21 mouse cellular contexts compared by ENCODE assay signal in the genomic region with DNA sequence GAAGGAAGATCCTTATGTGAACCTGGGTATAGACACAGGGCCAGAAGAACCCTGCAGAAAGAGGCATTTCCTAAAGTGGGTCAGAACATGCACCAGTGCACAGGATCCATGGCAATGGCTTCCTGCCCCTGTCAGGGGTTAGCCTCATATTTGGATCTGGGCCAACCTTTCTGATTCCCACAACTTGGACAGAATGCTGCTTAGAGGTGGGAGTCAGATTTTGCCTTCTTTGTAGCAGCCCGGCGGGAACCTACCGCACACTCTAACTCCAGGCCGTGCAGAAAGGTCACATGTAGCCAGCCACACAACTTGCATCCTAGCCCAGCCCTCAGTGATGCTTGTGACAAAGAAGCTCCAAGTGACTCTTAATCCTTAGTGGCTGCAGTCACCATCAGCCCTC. TPM values are rescaled to one million over a fixed set of nuclear protein-coding genes. Genes with fewer than 3 reads are reported as not detected.
A peak's percentile ranks its signal among the peaks of the same experiment; 100 is the strongest.
DNase-seq lines count a peak whose midpoint lies in the region; ATAC-seq lines count a peak whose summit lies in the region.
"Had no signal": no experiment of that assay in that cellular context is flagged by ENCODE, and none has a peak within 500 bp of the region (broad histone marks: within the 10 kb centered on the region; RNA-seq: fewer than 3 reads in every experiment).

No protein-coding gene starts in this region.

- no peak for ATAC-seq in forebrain, embryonic 11.5 days (replicated peaks; ENCODE audit: low FRiP score)
- ATAC-seq in forebrain, embryonic 15.5 days (replicated peaks), result no peak
- 0 out of 2 replicates have a peak, but pooled peaks have one; percentile 31 for ATAC-seq in kidney, embryonic 16.5 days (ENCODE audit: low FRiP score, low TSS enrichment)
- ATAC-seq: CD4-positive, CD25-positive, alpha-beta regulatory T cell, adult 4 months; hindbrain, embryonic 16.5 days; liver, postnatal 0 days had no signal

- no peak overlapping the region for H3K4me3 ChIP-seq in forebrain, embryonic 11.5 days (ENCODE audit: low read depth, low read length)
- H3K4me3 ChIP-seq in forebrain, embryonic 15.5 days, result no peak overlapping the region
- no peak overlapping the region for H3K4me3 ChIP-seq in kidney, embryonic 16.5 days (ENCODE audit: low read length)
- H3K4me3 ChIP-seq: embryonic facial prominence, embryonic 12.5 days; erythroblast, embryonic 14.5 days; heart, embryonic 15.5 days; limb, embryonic 12.5 days; neural tube, embryonic 15.5 days had no signal

- peak; percentile 47 for DNase-seq in forebrain, embryonic 11.5 days (ENCODE audit: low spot score)
- no peak for DNase-seq in kidney, adult 9 months
- DNase-seq in retina, postnatal 1 day, result peak; percentile 54
- no peak for DNase-seq in retina, embryonic 14.5 days (ENCODE audit: low spot score)
- no peak for DNase-seq in gastrocnemius, adult 8-10 months (ENCODE audit: low spot score in 2 of 2)
- DNase-seq: adrenal gland, postnatal 36 days; cerebellum, adult 11 months; kidney, adult 11 months; liver, postnatal 0 days; spleen, adult 18-20 months had no signal

- H3K4me1 ChIP-seq in forebrain, embryonic 11.5 days (replicated peaks; ENCODE audit: control insufficient read depth, insufficient read depth, low read length), result peaks cover 34% of the 10 kb centered on the region
- peaks cover 43% of the 10 kb centered on the region for H3K4me1 ChIP-seq in forebrain, embryonic 15.5 days
- peaks cover 11% of the 10 kb centered on the region for H3K4me1 ChIP-seq in kidney, embryonic 16.5 days (ENCODE audit: insufficient read depth, low read length)

- no peak overlapping the region for H3K27ac ChIP-seq in forebrain, embryonic 11.5 days (ENCODE audit: low read depth, low read length)
- H3K27ac ChIP-seq in forebrain, embryonic 15.5 days (replicated peaks), result no peak overlapping the region
- no peak overlapping the region for H3K27ac ChIP-seq in kidney, embryonic 16.5 days (ENCODE audit: low read length)
- H3K27ac ChIP-seq: embryonic facial prominence, embryonic 12.5 days; heart, embryonic 15.5 days; limb, embryonic 12.5 days; neural tube, embryonic 15.5 days had no signal

- 34% methylated on average over 4 of the region's 4 CpGs for WGBS in forebrain, embryonic 11.5 days
- 52% methylated on average over 4 of the region's 4 CpGs for WGBS in forebrain, embryonic 15.5 days
- WGBS in kidney, embryonic 16.5 days, result 40% methylated on average over 4 of the region's 4 CpGs

- H3K9ac ChIP-seq in forebrain, embryonic 11.5 days (ENCODE audit: low read length), result no peak overlapping the region
- H3K9ac ChIP-seq in forebrain, embryonic 15.5 days (replicated peaks), result no peak overlapping the region
- H3K9ac ChIP-seq in kidney, embryonic 16.5 days (replicated peaks; ENCODE audit: low read length), result no peak overlapping the region
- H3K9ac ChIP-seq: embryonic facial prominence, embryonic 12.5 days; heart, embryonic 15.5 days; limb, embryonic 12.5 days; liver, postnatal 0 days; neural tube, embryonic 15.5 days had no signal

- H3K36me3 ChIP-seq in forebrain, embryonic 11.5 days (ENCODE audit: control insufficient read depth, insufficient read depth, low read length), result no peaks in the 10 kb centered on the region
- H3K36me3 ChIP-seq in forebrain, embryonic 15.5 days, result no peaks in the 10 kb centered on the region
- H3K36me3 ChIP-seq in kidney, embryonic 16.5 days (ENCODE audit: insufficient read depth, low read length), result no peaks in the 10 kb centered on the region
- H3K36me3 ChIP-seq: embryonic facial prominence, embryonic 12.5 days; heart, embryonic 15.5 days; limb, embryonic 12.5 days; neural tube, embryonic 15.5 days had no signal

- no peak overlapping the region for H3K4me2 ChIP-seq in forebrain, embryonic 11.5 days (ENCODE audit: low read depth, low read length, severe bottlenecking)
- H3K4me2 ChIP-seq in forebrain, embryonic 15.5 days (replicated peaks), result no peak overlapping the region
- no peak overlapping the region for H3K4me2 ChIP-seq in kidney, embryonic 16.5 days (replicated peaks; ENCODE audit: low read depth, low read length)
- H3K4me2 ChIP-seq: embryonic facial prominence, embryonic 12.5 days; heart, embryonic 15.5 days; limb, embryonic 12.5 days; liver, embryonic 11.5 days; neural tube, embryonic 15.5 days had no signal

- H3K9me3 ChIP-seq in forebrain, embryonic 11.5 days (ENCODE audit: control insufficient read depth, low read length), result no peaks in the 10 kb centered on the region
- H3K9me3 ChIP-seq in forebrain, embryonic 15.5 days, result no peaks in the 10 kb centered on the region
- H3K9me3 ChIP-seq in kidney, embryonic 16.5 days (ENCODE audit: low read length), result no peaks in the 10 kb centered on the region
- H3K9me3 ChIP-seq: embryonic facial prominence, embryonic 12.5 days; heart, embryonic 15.5 days; limb, embryonic 12.5 days; neural tube, embryonic 15.5 days had no signal

- H3K27me3 ChIP-seq in forebrain, embryonic 11.5 days (ENCODE audit: control insufficient read depth, insufficient read depth, low read length), result peaks cover 2% of the 10 kb centered on the region
- H3K27me3 ChIP-seq in forebrain, embryonic 15.5 days, result no peaks in the 10 kb centered on the region; the same call in 1 of the 2 replicates
- H3K27me3 ChIP-seq in kidney, embryonic 16.5 days (ENCODE audit: insufficient read depth, low read length), result no peaks in the 10 kb centered on the region
- H3K27me3 ChIP-seq: embryonic facial prominence, embryonic 12.5 days; Patski had no signal

RNA-seq across cellular contexts. Expression of gene Tpra1, which starts 32.1 kb away (rescaled TPM):
- polyA plus RNA-seq in forebrain, embryonic 11.5 days (2014; fragmentation: Nextera tagmentation; extraction: Ambion mirVana), result 39.4 and 40.7 TPM in 2 replicates
- 61.5 and 64.1 TPM in 2 replicates for polyA plus RNA-seq in forebrain, embryonic 15.5 days (2015; fragmentation: Nextera tagmentation; extraction: Ambion mirVana)
- polyA plus RNA-seq in kidney, embryonic 16.5 days (2015; fragmentation: Nextera tagmentation; extraction: Ambion mirVana), result 95.5 and 98.8 TPM in 2 replicates
- 10 to 100 TPM; 22.8 to 25.8 (median 24.8) TPM for total RNA-seq in gastrocnemius, adult 8-10 months (2022)

RNA-seq across cellular contexts. Expression of gene Mcm2, which starts 35.6 kb away (rescaled TPM):
- 248 and 259 TPM in 2 replicates for polyA plus RNA-seq in forebrain, embryonic 11.5 days (2014; fragmentation: Nextera tagmentation; extraction: Ambion mirVana)
- 70.0 and 75.2 TPM in 2 replicates for polyA plus RNA-seq in forebrain, embryonic 15.5 days (2015; fragmentation: Nextera tagmentation; extraction: Ambion mirVana)
- polyA plus RNA-seq in kidney, embryonic 16.5 days (2015; fragmentation: Nextera tagmentation; extraction: Ambion mirVana), result 151 and 157 TPM in 2 replicates
- 1 to 10 TPM; 5.9 to 9.6 (median 7.8) TPM for total RNA-seq in gastrocnemius, adult 8-10 months (2022)

RNA-seq across cellular contexts. Expression of gene Podxl2, which starts 59.3 kb away (rescaled TPM):
- 109 and 115 TPM in 2 replicates for polyA plus RNA-seq in forebrain, embryonic 11.5 days (2014; fragmentation: Nextera tagmentation; extraction: Ambion mirVana)
- polyA plus RNA-seq in forebrain, embryonic 15.5 days (2015; fragmentation: Nextera tagmentation; extraction: Ambion mirVana), result 590 and 608 TPM in 2 replicates
- polyA plus RNA-seq in kidney, embryonic 16.5 days (2015; fragmentation: Nextera tagmentation; extraction: Ambion mirVana), result 43.0 and 48.9 TPM in 2 replicates
- 10 to 100 TPM; 66.1 to 68.8 (median 66.9) TPM for total RNA-seq in gastrocnemius, adult 8-10 months (2022)

Comparison
In these comparisons a context has a peak if more than half of its experiments do, and no peak if none do; other contexts are left out.
1. DNase-seq: peak in forebrain, embryonic 11.5 days (single experiment) and retina, postnatal 1 day (single experiment); none in kidney, adult 9 months (single experiment), retina, embryonic 14.5 days (single experiment) and gastrocnemius, adult 8-10 months (0 of 2).